Mouse (Mus musculus) stomach, postnatal 0 days (tissue): ENCODE measurements at regions not wholly inside any gene's neighbourhood (a gene's known extent, or its start where the extent isn't known, plus 50 kb on each side); places are given as distances from the start of the nearest gene placed in this dataset.

Source experiments
- ATAC-seq: fragments of 200-750 bp; cut with Nextera tagmentation; 2 replicates; pipeline ENCODE4 v1.8.0; 2017; ENCODE audit not compliant: low FRiP score, low TSS enrichment
- DNase-seq: peaks from one replicate; pipeline ENCODE4 v3.0.0-alpha.2; 2016; ENCODE audit warnings: low spot score
- H3K27ac ChIP-seq: fragments of 300-500 bp; sonication (generic); replicated peaks from 2 replicates; pipeline ENCODE4 v1.5.1; 2014; ENCODE audit warnings: mild to moderate bottlenecking, control low read depth
- H3K27me3 ChIP-seq: fragments of 300-500 bp; sonication (generic); 2 replicates; pipeline ENCODE4 v1.6.1; 2014; ENCODE audit warnings: low read length; ENCODE audit not compliant: control insufficient read depth, insufficient read depth
- H3K36me3 ChIP-seq: fragments of 300-500 bp; sonication (generic); 2 replicates; pipeline ENCODE4 v1.6.1; 2014; ENCODE audit warnings: low read length, mixed read lengths; ENCODE audit not compliant: control insufficient read depth, insufficient read depth
- H3K4me1 ChIP-seq: fragments of 300-500 bp; sonication (generic); replicated peaks from 2 replicates; pipeline ENCODE4 v1.6.1; 2014; ENCODE audit warnings: antibody characterized with exemption; ENCODE audit not compliant: control insufficient read depth, insufficient read depth
- H3K4me2 ChIP-seq: fragments of 300-500 bp; sonication (generic); replicated peaks from 2 replicates; pipeline ENCODE4 v1.6.1; 2014; ENCODE audit warnings: low read depth, mild to moderate bottlenecking, control low read depth, moderate library complexity
- H3K4me3 ChIP-seq: fragments of 300-500 bp; sonication (generic); 2 replicates; pipeline ENCODE4 v1.5.1; 2014; ENCODE audit warnings: low read depth, low read length, control low read depth
- H3K9ac ChIP-seq: fragments of 300-500 bp; sonication (generic); 2 replicates; pipeline ENCODE4 v1.6.1; 2014; ENCODE audit warnings: mild to moderate bottlenecking, low read length, control low read depth, mixed read lengths
- H3K9me3 ChIP-seq: fragments of 300-500 bp; sonication (generic); 2 replicates; pipeline ENCODE4 v1.6.1; 2016; ENCODE audit warnings: low read length; ENCODE audit not compliant: control insufficient read depth
- CTCF ChIP-seq: IDR thresholded peaks from 2 replicates; pipeline ENCODE4 v1.5.1; 2016; ENCODE audit warnings: antibody characterized with exemption, low read depth, mild to moderate bottlenecking, moderate library complexity
- EP300 ChIP-seq: optimal IDR thresholded peaks from 2 replicates; pipeline ENCODE3; 2016; ENCODE audit warnings: antibody characterized with exemption
- WGBS: fragments of 180-500 bp; shearing (Covaris S2); extraction: QIAGEN DNeasy Blood & Tissue Kit; methylation state at CpG from one replicate; pipeline ENCODE4 v1.1.7; 2014; 5-methylcytosine and 5-hydroxymethylcytosine counted together

- H3K4me1 ChIP-seq, result no peaks in the 10 kb centered on the region
- H3K27ac ChIP-seq, result no peak overlapping the region
- H3K27me3 ChIP-seq, result no peaks in the 10 kb centered on the region
- ATAC-seq, result no peak
- H3K9ac ChIP-seq, result no peak overlapping the region
- no peak for TF ChIP-seq CTCF
- no peak for TF ChIP-seq EP300
- DNase-seq, result no peak
- WGBS, result 43% methylated on average over 2 of the region's 2 CpGs
- no peak overlapping the region for H3K4me3 ChIP-seq
- H3K36me3 ChIP-seq, result no peaks in the 10 kb centered on the region
- H3K4me2 ChIP-seq, result no peak overlapping the region
- H3K9me3 ChIP-seq, result no peaks in the 10 kb centered on the region
Measured at GRCm38 (mm10) chr2:160138091-160138490, 195.9 kb downstream of the Gm826 start.

GRCm38 (mm10) chr2:160131797-160132196 lies 202.2 kb downstream of the Gm826 start:
- ATAC-seq, result no peak
- no peak overlapping the region for H3K4me2 ChIP-seq
- no peaks in the 10 kb centered on the region for H3K27me3 ChIP-seq
- no peak overlapping the region for H3K9ac ChIP-seq
- no peak for TF ChIP-seq CTCF
- no peak for TF ChIP-seq EP300
- no peak overlapping the region for H3K27ac ChIP-seq
- no peaks in the 10 kb centered on the region for H3K4me1 ChIP-seq
- no peaks in the 10 kb centered on the region for H3K9me3 ChIP-seq
- DNase-seq, result no peak
- no peak overlapping the region for H3K4me3 ChIP-seq
- no peaks in the 10 kb centered on the region for H3K36me3 ChIP-seq
- WGBS, result 31% methylated on average over 2 of the region's 2 CpGs

- no peaks in the 10 kb centered on the region for H3K27me3 ChIP-seq
- H3K36me3 ChIP-seq, result no peaks in the 10 kb centered on the region
- no peak overlapping the region for H3K9ac ChIP-seq
- no peak for ATAC-seq
- H3K9me3 ChIP-seq, result no peaks in the 10 kb centered on the region
- H3K27ac ChIP-seq, result no peak overlapping the region
- no peaks in the 10 kb centered on the region for H3K4me1 ChIP-seq
- WGBS, result 36% methylated on average over 2 of the region's 2 CpGs
- DNase-seq, result no peak
- H3K4me3 ChIP-seq, result no peak overlapping the region
- H3K4me2 ChIP-seq, result no peak overlapping the region
- no peak for TF ChIP-seq CTCF
- TF ChIP-seq EP300, result no peak
Measured at GRCm38 (mm10) chr2:160131386-160131785, 202.6 kb downstream of the Gm826 start.

- H3K9ac ChIP-seq, result no peak overlapping the region
- no peaks in the 10 kb centered on the region for H3K27me3 ChIP-seq
- no peak overlapping the region for H3K4me3 ChIP-seq
- ATAC-seq (no peak), DNase-seq (no peak)
- no peaks in the 10 kb centered on the region for H3K9me3 ChIP-seq
- no peaks in the 10 kb centered on the region for H3K36me3 ChIP-seq
- no peak overlapping the region for H3K27ac ChIP-seq
- no peak overlapping the region for H3K4me2 ChIP-seq
- H3K4me1 ChIP-seq, result no peaks in the 10 kb centered on the region
- TF ChIP-seq CTCF, result no peak
- TF ChIP-seq EP300, result no peak
Measured at GRCm38 (mm10) chr2:160117148-160117547, 216.8 kb downstream of the Gm826 start.

- H3K36me3 ChIP-seq, result no peaks in the 10 kb centered on the region
- ATAC-seq, result no peak
- no peaks in the 10 kb centered on the region for H3K9me3 ChIP-seq
- no peak overlapping the region for H3K9ac ChIP-seq
- TF ChIP-seq EP300, result no peak
- no peak for TF ChIP-seq CTCF
- H3K4me3 ChIP-seq, result no peak overlapping the region
- no peak overlapping the region for H3K4me2 ChIP-seq
- no peak for DNase-seq
- H3K27me3 ChIP-seq, result no peaks in the 10 kb centered on the region
- H3K4me1 ChIP-seq, result no peaks in the 10 kb centered on the region
- no peak overlapping the region for H3K27ac ChIP-seq
Measured at GRCm38 (mm10) chr2:160111176-160111692, 222.7 kb downstream of the Gm826 start.

- no peak for ATAC-seq
Measured at GRCm38 (mm10) chr2:160093078-160093477, 240.9 kb downstream of the Gm826 start.

More at GRCm38 (mm10) chr2:160093078-160093477, 240.9 kb downstream of the Gm826 start:
- H3K4me1 ChIP-seq, result no peaks in the 10 kb centered on the region
- H3K36me3 ChIP-seq, result no peaks in the 10 kb centered on the region
- TF ChIP-seq EP300, result no peak
- TF ChIP-seq CTCF, result no peak
- 42% methylated on average over 12 of the region's 12 CpGs for WGBS
- no peak overlapping the region for H3K9ac ChIP-seq
- no peaks in the 10 kb centered on the region for H3K9me3 ChIP-seq
- H3K4me2 ChIP-seq, result no peak overlapping the region
- no peak overlapping the region for H3K4me3 ChIP-seq
- H3K27ac ChIP-seq, result no peak overlapping the region
- no peak for DNase-seq
- no peaks in the 10 kb centered on the region for H3K27me3 ChIP-seq
